Mouse (Mus musculus): ENCODE measurements around the gene Mrpl11.
A peak's percentile ranks its signal among the peaks of the same experiment; 100 is the strongest.

DNA sequence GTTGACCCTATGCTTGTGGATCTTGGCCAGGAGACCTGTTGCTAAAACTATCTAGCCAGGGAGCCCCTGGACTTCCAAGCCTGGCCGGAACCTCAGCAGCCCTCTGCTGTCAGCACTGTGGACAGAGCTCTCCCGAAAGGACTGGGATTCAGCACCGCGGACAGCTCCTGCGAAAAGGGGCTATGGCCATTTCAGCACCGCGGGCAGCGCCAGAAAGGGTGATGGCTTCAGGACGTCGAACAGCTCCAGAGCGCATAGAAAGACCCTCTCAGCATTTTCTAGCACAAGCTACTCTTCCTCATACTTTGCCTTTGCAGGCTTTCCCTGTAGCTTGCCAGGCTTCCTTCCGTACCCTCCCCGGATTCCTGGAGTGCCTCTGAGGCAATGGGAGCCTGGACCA is 27.1 kb downstream of the Mrpl11 start:
- TF ChIP-seq POLR2A (IDR thresholded peaks at IDR 0.05; ENCODE audit: control insufficient read depth, extremely low read depth, insufficient read depth, low read length, poor library complexity) (no peak), CTCF (IDR thresholded peaks at IDR 0.05; ENCODE audit: borderline replicate concordance, control insufficient read depth, extremely low read depth, insufficient read depth, low read length, poor library complexity) (peak; percentile 39; the same call in 1 of the 2 replicates)

Data from thymus, adult 2 months (tissue).